Mouse (Mus musculus) G1E-ER4 (cell line): ENCODE measurements around the gene Smad6. TPM values are rescaled to one million over a fixed set of nuclear protein-coding genes. Genes with fewer than 3 reads are reported as not detected.

Source experiments
- GATA1 ChIP-seq: IDR thresholded peaks from one replicate; pipeline ENCODE4 v1.8.0; 2012; ENCODE audit warnings: low read length, inconsistent platforms
- polyA plus RNA-seq: library from polyadenylated mRNA; stranded (reverse); fragments of >175 nt; gene quantifications from 2 replicates; pipeline ENCODE4 v1.2.3, GENCODE M21; 2012

Gene Smad6
- polyA plus RNA-seq, 1 experiment: 14.2 TPM

- no peak for TF ChIP-seq GATA1
Measured at GRCm38 (mm10) chr9:63919708-63920107, 102.2 kb downstream of the Smad6 start.

DNA sequence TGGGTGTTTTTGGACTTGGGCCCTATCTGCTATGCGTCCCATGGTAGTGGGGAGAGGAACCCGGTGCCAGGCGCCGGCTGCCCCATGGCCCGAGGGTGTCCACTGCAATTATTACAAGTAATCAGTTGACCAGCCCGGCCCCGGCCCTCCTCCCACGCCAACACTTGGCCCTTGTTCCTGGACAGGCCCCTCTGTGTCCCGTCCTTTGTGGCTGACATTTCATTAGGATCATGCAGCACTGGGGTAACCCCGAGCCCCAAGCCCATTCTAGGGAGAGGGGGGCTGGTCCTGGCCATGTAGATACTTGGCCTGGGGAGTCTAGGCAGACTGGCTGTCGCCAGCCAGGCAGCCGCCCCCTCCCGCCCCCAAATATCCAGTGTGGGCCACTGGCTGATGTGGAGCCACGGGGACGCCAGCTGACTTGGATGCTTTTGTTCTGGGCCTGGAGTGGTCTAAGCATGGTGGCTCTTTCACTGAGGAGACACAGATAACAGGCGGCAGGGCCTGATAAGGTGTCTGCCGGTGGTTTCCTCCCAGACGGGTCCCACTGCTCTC lies 102.8 kb downstream of the Smad6 start:
- no peak for TF ChIP-seq GATA1

GRCm38 (mm10) chr9:63918245-63918644 lies 103.6 kb downstream of the Smad6 start:
- TF ChIP-seq GATA1: no peak

GRCm38 (mm10) chr9:63916441-63916840 lies 105.4 kb downstream of the Smad6 start:
- no peak for TF ChIP-seq GATA1

- no peak for TF ChIP-seq GATA1
Measured at GRCm38 (mm10) chr9:63915976-63916375, 105.9 kb downstream of the Smad6 start.

GRCm38 (mm10) chr9:63914944-63915343 lies 106.9 kb downstream of the Smad6 start:
- TF ChIP-seq GATA1: no peak

DNA sequence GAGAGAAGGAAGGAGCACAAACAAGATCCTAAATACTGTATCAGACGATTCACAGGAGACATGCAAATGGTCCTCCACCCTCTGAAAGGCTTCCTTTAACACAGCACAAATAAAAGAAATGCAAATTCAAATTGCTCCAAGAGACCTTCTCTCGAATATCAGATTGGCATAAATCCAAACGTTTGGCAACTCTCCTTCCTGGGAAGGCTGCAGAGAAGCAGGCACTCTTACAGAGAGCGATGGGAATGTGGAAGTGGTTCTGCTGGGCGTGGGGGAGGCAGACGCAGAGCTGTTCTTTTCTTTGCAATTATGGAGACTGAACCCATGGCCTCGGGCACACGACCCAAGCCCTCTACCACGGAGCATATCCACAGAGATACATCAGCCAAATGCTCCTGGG lies 109.8 kb downstream of the Smad6 start:
- TF ChIP-seq GATA1: no peak

GRCm38 (mm10) chr9:63909618-63910017 lies 112.2 kb downstream of the Smad6 start:
- no peak for TF ChIP-seq GATA1

DNA sequence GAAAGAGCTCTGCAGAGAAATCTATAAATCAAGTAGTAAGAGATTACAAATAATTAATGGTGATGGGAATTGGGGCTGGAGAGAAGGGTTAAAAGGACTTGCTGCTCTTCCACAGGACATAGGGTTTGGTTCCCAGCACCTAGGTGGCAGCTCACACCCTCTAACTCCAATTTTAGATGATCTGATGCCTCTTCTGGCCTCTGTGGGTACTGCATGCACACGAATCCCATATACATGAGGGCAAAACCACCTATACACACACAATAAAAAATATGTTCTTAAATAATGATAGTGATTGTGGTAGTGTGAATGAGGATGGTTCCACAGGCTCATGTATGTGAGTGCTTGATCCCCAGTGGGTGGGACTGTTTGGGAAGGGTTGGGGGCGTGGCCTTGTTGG lies 117.3 kb downstream of the Smad6 start:
- TF ChIP-seq GATA1: no peak

Other genes starting within 250 kb of the Smad6 start
- gene Lctl, start 95.1 kb upstream of the Smad6 start, polyA plus RNA-seq: not detected in 2 replicates
- 4.4 and 15.6 TPM in 2 replicates for gene Zwilch, start 151.0 kb upstream of the Smad6 start, polyA plus RNA-seq
- 204 and 240 TPM in 2 replicates for gene Rpl4, start 151.3 kb upstream of the Smad6 start, polyA plus RNA-seq
- 1.3 and 2.8 TPM in 2 replicates for gene Snapc5, start 157.2 kb upstream of the Smad6 start, polyA plus RNA-seq
- not detected in 2 replicates for gene Uchl4, start 213.1 kb upstream of the Smad6 start, polyA plus RNA-seq
- gene Map2k1, start 231.6 kb upstream of the Smad6 start, polyA plus RNA-seq: 25.3 and 31.1 TPM in 2 replicates